Mouse (Mus musculus) lung, adult 2 months (tissue): ENCODE results near the gene Olfr1123.

Experiments
- CTCF ChIP-seq: fragments of 200-500 bp; IDR thresholded peaks from 2 replicates; pipeline ENCODE4 v1.5.1; 2011; ENCODE audit warnings: mild to moderate bottlenecking, low read length, control low read depth; ENCODE audit not compliant: insufficient read depth
- POLR2A ChIP-seq: fragments of 200-500 bp; IDR thresholded peaks from 2 replicates; pipeline ENCODE4 v1.6.1; 2011; ENCODE audit warnings: low read depth, mild to moderate bottlenecking, control low read depth, low read length, borderline replicate concordance; ENCODE audit errors: extremely low read depth

- no peak for TF ChIP-seq CTCF
- no peak for TF ChIP-seq POLR2A
Measured at GRCm38 (mm10) chr2:87461769-87462168, 45.3 kb downstream of the Olfr1123 start.
